In genomic region chr5:74244406-74245019, GRCm38 (mm10) we compare ENCODE assay signal across 15 mouse cellular contexts. TPM values are rescaled to one million over a fixed set of nuclear protein-coding genes. Genes with fewer than 3 reads are reported as not detected.
DNase-seq lines count a peak whose midpoint lies in the region; ATAC-seq and TF ChIP-seq lines count a peak whose summit lies in the region.
"Had no signal": no experiment of that assay in that cellular context is flagged by ENCODE, and none has a peak within 500 bp of the region (broad histone marks: within the 10 kb centered on the region; RNA-seq: fewer than 3 reads in every experiment).

No protein-coding gene starts in this region.

- no peak for TF ChIP-seq POLR2A in brain, embryonic 14.5 days (IDR thresholded peaks at IDR 0.05; ENCODE audit: borderline replicate concordance, extremely low read depth, insufficient read depth, insufficient read length, poor library complexity, severe bottlenecking)

- H3K36me3 ChIP-seq in embryonic facial prominence, embryonic 15.5 days, result no peaks in the 10 kb centered on the region
- no peaks in the 10 kb centered on the region for H3K36me3 ChIP-seq in embryonic facial prominence, embryonic 10.5 days (replicated peaks)
- H3K36me3 ChIP-seq in intestine, embryonic 14.5 days (ENCODE audit: control insufficient read depth, insufficient read depth, low read length), result no peaks in the 10 kb centered on the region
- no peaks in the 10 kb centered on the region for H3K36me3 ChIP-seq in intestine, embryonic 16.5 days (ENCODE audit: control insufficient read depth, insufficient read depth, low read length)
- H3K36me3 ChIP-seq: heart, embryonic 13.5 days; hindbrain, embryonic 13.5 days; limb, embryonic 13.5 days; midbrain, embryonic 13.5 days had no signal

- H3K27ac ChIP-seq in embryonic facial prominence, embryonic 15.5 days (replicated peaks), result peak overlapping the region; percentile 31; the same call in 1 of the 2 replicates
- no peak overlapping the region for H3K27ac ChIP-seq in embryonic facial prominence, embryonic 10.5 days (replicated peaks)
- peak overlapping the region; percentile 48; the same call in 1 of the 2 replicates for H3K27ac ChIP-seq in intestine, embryonic 14.5 days (ENCODE audit: low read depth)
- H3K27ac ChIP-seq in intestine, embryonic 16.5 days (ENCODE audit: low read length), result no peak overlapping the region
- H3K27ac ChIP-seq: heart, embryonic 13.5 days; hindbrain, embryonic 13.5 days; left cerebral cortex, adult 2 months; limb, embryonic 13.5 days; midbrain, embryonic 13.5 days had no signal

- no peak overlapping the region for H3K4me2 ChIP-seq in embryonic facial prominence, embryonic 15.5 days (replicated peaks)
- no peak overlapping the region for H3K4me2 ChIP-seq in intestine, embryonic 14.5 days (ENCODE audit: low read length)
- no peak overlapping the region for H3K4me2 ChIP-seq in intestine, embryonic 16.5 days (ENCODE audit: low read depth, low read length)
- H3K4me2 ChIP-seq: heart, embryonic 13.5 days; hindbrain, embryonic 13.5 days; limb, embryonic 13.5 days; midbrain, embryonic 13.5 days had no signal

- no peak for TF ChIP-seq CTCF in brain, embryonic 14.5 days (IDR thresholded peaks at IDR 0.05; ENCODE audit: borderline replicate concordance, extremely low read depth, insufficient read depth, insufficient read length)

- H3K9me3 ChIP-seq in embryonic facial prominence, embryonic 15.5 days (replicated peaks), result no peaks in the 10 kb centered on the region
- H3K9me3 ChIP-seq in embryonic facial prominence, embryonic 10.5 days, result no peaks in the 10 kb centered on the region
- H3K9me3 ChIP-seq in intestine, embryonic 14.5 days (ENCODE audit: control insufficient read depth, low read length), result no peaks in the 10 kb centered on the region
- H3K9me3 ChIP-seq in intestine, embryonic 16.5 days (ENCODE audit: control insufficient read depth, low read length), result no peaks in the 10 kb centered on the region
- H3K9me3 ChIP-seq: heart, embryonic 13.5 days; hindbrain, embryonic 13.5 days; limb, embryonic 13.5 days; midbrain, embryonic 13.5 days had no signal

- 77% methylated on average over 14 of the region's 14 CpGs for WGBS in embryonic facial prominence, embryonic 15.5 days
- WGBS in embryonic facial prominence, embryonic 10.5 days, result 93% methylated on average over 14 of the region's 14 CpGs
- WGBS in intestine, embryonic 14.5 days, result 94% methylated on average over 14 of the region's 14 CpGs
- WGBS in intestine, embryonic 16.5 days, result 91% methylated on average over 14 of the region's 14 CpGs

- no peak overlapping the region for H3K9ac ChIP-seq in embryonic facial prominence, embryonic 15.5 days
- no peak overlapping the region for H3K9ac ChIP-seq in intestine, embryonic 14.5 days (ENCODE audit: low read length)
- H3K9ac ChIP-seq in intestine, embryonic 16.5 days (ENCODE audit: low read depth, low read length), result no peak overlapping the region
- H3K9ac ChIP-seq: heart, embryonic 13.5 days; hindbrain, embryonic 13.5 days; limb, embryonic 13.5 days; midbrain, embryonic 13.5 days had no signal

- H3K27me3 ChIP-seq in embryonic facial prominence, embryonic 15.5 days, result no peaks in the 10 kb centered on the region
- H3K27me3 ChIP-seq in embryonic facial prominence, embryonic 10.5 days (replicated peaks; ENCODE audit: low read depth, poor library complexity, severe bottlenecking), result no peaks in the 10 kb centered on the region
- H3K27me3 ChIP-seq in intestine, embryonic 14.5 days (replicated peaks; ENCODE audit: control insufficient read depth, insufficient read depth, low read length), result no peaks in the 10 kb centered on the region
- H3K27me3 ChIP-seq in intestine, embryonic 16.5 days (replicated peaks; ENCODE audit: control insufficient read depth, insufficient read depth, low read length), result no peaks in the 10 kb centered on the region
- H3K27me3 ChIP-seq: heart, embryonic 13.5 days; hindbrain, embryonic 13.5 days; limb, embryonic 13.5 days; midbrain, embryonic 13.5 days had no signal

- H3K4me1 ChIP-seq in embryonic facial prominence, embryonic 15.5 days, result peaks cover 15% of the 10 kb centered on the region
- peaks cover 37% of the 10 kb centered on the region for H3K4me1 ChIP-seq in embryonic facial prominence, embryonic 10.5 days
- H3K4me1 ChIP-seq in intestine, embryonic 14.5 days (replicated peaks; ENCODE audit: control insufficient read depth, insufficient read depth, low read length), result peaks cover 3% of the 10 kb centered on the region; the same call in 1 of the 2 replicates
- peaks cover 14% of the 10 kb centered on the region; the same call in 1 of the 2 replicates for H3K4me1 ChIP-seq in intestine, embryonic 16.5 days (ENCODE audit: control insufficient read depth, insufficient read depth, low read length)

- no peak for DNase-seq in embryonic facial prominence, embryonic 10.5 days (ENCODE audit: low spot score)
- no peak for DNase-seq in intestine, embryonic 14.5 days (ENCODE audit: low spot score)
- DNase-seq in brain, embryonic 14.5 days (ENCODE audit: low read depth), result peak; percentile 33
- peak; percentile 89 to 90 for DNase-seq in cerebellum, postnatal 14 days
- DNase-seq in B cell, adult 2 months, result no peak
- no peak for DNase-seq in embryo, embryonic 10.5 days (ENCODE audit: low spot score)
- DNase-seq: kidney, adult 8-10 months; right cerebral cortex, postnatal 4 days had no signal

- ATAC-seq in embryonic facial prominence, embryonic 15.5 days (ENCODE audit: insufficient number of reproducible peaks, low FRiP score, low TSS enrichment, low read depth), result no peak
- ATAC-seq in intestine, embryonic 14.5 days (replicated peaks; ENCODE audit: low FRiP score, low TSS enrichment, low read depth), result no peak
- ATAC-seq in intestine, embryonic 16.5 days, result no peak
- ATAC-seq: midbrain, embryonic 13.5 days had no signal

- no peak overlapping the region for H3K4me3 ChIP-seq in embryonic facial prominence, embryonic 15.5 days (replicated peaks)
- no peak overlapping the region for H3K4me3 ChIP-seq in embryonic facial prominence, embryonic 10.5 days
- no peak overlapping the region for H3K4me3 ChIP-seq in intestine, embryonic 14.5 days (ENCODE audit: low read depth, low read length)
- no peak overlapping the region for H3K4me3 ChIP-seq in intestine, embryonic 16.5 days (ENCODE audit: low read length)
- H3K4me3 ChIP-seq: heart, embryonic 13.5 days; hindbrain, embryonic 13.5 days; left cerebral cortex, adult 2 months; limb, embryonic 13.5 days; midbrain, embryonic 13.5 days had no signal

RNA-seq across cellular contexts. Expression of gene Rasl11b, which starts 49.4 kb away (rescaled TPM):
- polyA plus RNA-seq in embryonic facial prominence, embryonic 15.5 days (2015; fragmentation: Nextera tagmentation; extraction: Ambion mirVana), result 123 and 138 TPM in 2 replicates
- polyA plus RNA-seq in embryonic facial prominence, embryonic 10.5 days (2016; fragmentation: Nextera tagmentation; extraction: Ambion mirVana), result 46.3 and 58.0 TPM in 2 replicates
- 39.6 and 43.8 TPM in 2 replicates for polyA plus RNA-seq in intestine, embryonic 14.5 days (2014; fragmentation: Nextera tagmentation; extraction: Ambion mirVana)
- 31.5 and 37.6 TPM in 2 replicates for polyA plus RNA-seq in intestine, embryonic 16.5 days (2015; fragmentation: Nextera tagmentation; extraction: Ambion mirVana)
- 16.0 and 22.4 TPM in 2 replicates for polyA plus RNA-seq in brain, embryonic 14.5 days (2012; rRNA removed)

Comparison
In these comparisons a context has a peak if more than half of its experiments do, and no peak if none do; other contexts are left out.
1. H3K27ac ChIP-seq: peak in embryonic facial prominence, embryonic 15.5 days (single experiment) and intestine, embryonic 14.5 days (single experiment); none in embryonic facial prominence, embryonic 10.5 days (single experiment) and intestine, embryonic 16.5 days (single experiment).
2. DNase-seq: peak in brain, embryonic 14.5 days (single experiment) and cerebellum, postnatal 14 days (2 of 2); none in embryonic facial prominence, embryonic 10.5 days (single experiment), intestine, embryonic 14.5 days (single experiment), B cell, adult 2 months (0 of 2) and embryo, embryonic 10.5 days (single experiment).